Comparison of ENCODE assay signal across 8 mouse cellular contexts in genomic region chr1:24099541-24099925, GRCm38 (mm10). TPM values are rescaled to one million over a fixed set of nuclear protein-coding genes. Genes with fewer than 3 reads are reported as not detected.
DNase-seq lines count a peak whose midpoint lies in the region; ATAC-seq and TF ChIP-seq lines count a peak whose summit lies in the region.

No protein-coding gene starts in this region.

- DNase-seq in kidney, adult 9 months: no peak
- no peak for DNase-seq in hindbrain, embryonic 11.5 days (ENCODE audit: low spot score)
- DNase-seq in midbrain, embryonic 10.5 days (ENCODE audit: low spot score): no peak
- DNase-seq in frontal cortex, postnatal 36 days (ENCODE audit: low spot score in 2 of 2): no peak
- DNase-seq in kidney, adult 11 months: no peak
- DNase-seq in left cerebral cortex, postnatal 4 days: no peak

- H3K4me3 ChIP-seq in kidney, embryonic 15.5 days (replicated peaks): peak overlapping the region; percentile 89
- peak overlapping the region; percentile 38 for H3K4me3 ChIP-seq in bone marrow, adult 2 months (replicated peaks; ENCODE audit: control insufficient read depth, low read depth, low read length)
- peak overlapping the region; percentile 86 for H3K4me3 ChIP-seq in hindbrain, embryonic 11.5 days (ENCODE audit: low read depth, low read length)
- H3K4me3 ChIP-seq in midbrain, embryonic 10.5 days: peak overlapping the region; percentile 92

- H3K27me3 ChIP-seq in kidney, embryonic 15.5 days: no peaks in the 10 kb centered on the region
- no peaks in the 10 kb centered on the region for H3K27me3 ChIP-seq in hindbrain, embryonic 11.5 days (ENCODE audit: control insufficient read depth, insufficient read depth, low read length)
- H3K27me3 ChIP-seq in midbrain, embryonic 10.5 days (ENCODE audit: low read depth, poor library complexity, severe bottlenecking): no peaks in the 10 kb centered on the region

- peak; percentile 20; the same call in 1 of the 2 replicates for TF ChIP-seq POLR2A in bone marrow, adult 2 months (IDR thresholded peaks at IDR 0.05; ENCODE audit: borderline replicate concordance, control insufficient read depth, low read depth, low read length)

- H3K4me1 ChIP-seq in kidney, embryonic 15.5 days: peaks cover 6% of the 10 kb centered on the region
- no peaks in the 10 kb centered on the region; the same call in 1 of the 2 replicates for H3K4me1 ChIP-seq in bone marrow, adult 2 months (ENCODE audit: control insufficient read depth, insufficient read depth, low read length)
- no peaks in the 10 kb centered on the region for H3K4me1 ChIP-seq in hindbrain, embryonic 11.5 days (replicated peaks; ENCODE audit: control insufficient read depth, insufficient read depth, low read length)
- peaks cover 24% of the 10 kb centered on the region for H3K4me1 ChIP-seq in midbrain, embryonic 10.5 days

- peak overlapping the region; percentile 79 for H3K4me2 ChIP-seq in kidney, embryonic 15.5 days
- H3K4me2 ChIP-seq in hindbrain, embryonic 11.5 days (replicated peaks; ENCODE audit: low read depth, low read length): peak overlapping the region; percentile 63

- peak overlapping the region; percentile 88 for H3K27ac ChIP-seq in kidney, embryonic 15.5 days
- H3K27ac ChIP-seq in bone marrow, adult 2 months (ENCODE audit: control insufficient read depth, insufficient read depth, low read depth, low read length, poor library complexity): no peak overlapping the region; the same call in 1 of the 2 replicates
- peak overlapping the region; percentile 90 for H3K27ac ChIP-seq in hindbrain, embryonic 11.5 days (ENCODE audit: low read depth, low read length)
- H3K27ac ChIP-seq in midbrain, embryonic 10.5 days (replicated peaks): peak overlapping the region; percentile 95

- peak; percentile 62 for ATAC-seq in kidney, embryonic 15.5 days (replicated peaks; ENCODE audit: low FRiP score)
- no peak; the same call in 1 of the 2 replicates for ATAC-seq in hindbrain, embryonic 11.5 days (ENCODE audit: low FRiP score)

- intact Hi-C loops in left cerebral cortex, postnatal 4 days (cut with DNase I): no loop called here

- no peak for TF ChIP-seq CTCF in bone marrow, adult 2 months (IDR thresholded peaks at IDR 0.05; ENCODE audit: control insufficient read depth, insufficient read depth, low read length)

- H3K9ac ChIP-seq in kidney, embryonic 15.5 days: peak overlapping the region; percentile 82
- H3K9ac ChIP-seq in hindbrain, embryonic 11.5 days (ENCODE audit: low read depth, low read length): peak overlapping the region; percentile 95

- WGBS in kidney, embryonic 15.5 days: 0% methylated on average over 39 of the region's 44 CpGs
- whole genome bisulfite sequencing in bone marrow, adult 2 months: 2% methylated on average over 44 of the region's 44 CpGs
- 0% methylated on average over 26 of the region's 44 CpGs for WGBS in hindbrain, embryonic 11.5 days
- under 1% methylated on average over 44 of the region's 44 CpGs for WGBS in midbrain, embryonic 10.5 days

- no peaks in the 10 kb centered on the region for H3K36me3 ChIP-seq in kidney, embryonic 15.5 days
- no peaks in the 10 kb centered on the region for H3K36me3 ChIP-seq in hindbrain, embryonic 11.5 days (ENCODE audit: control insufficient read depth, insufficient read depth, low read length)
- H3K36me3 ChIP-seq in midbrain, embryonic 10.5 days: no peaks in the 10 kb centered on the region

- H3K9me3 ChIP-seq in kidney, embryonic 15.5 days (replicated peaks): no peaks in the 10 kb centered on the region
- H3K9me3 ChIP-seq in hindbrain, embryonic 11.5 days (ENCODE audit: control insufficient read depth, low read length): no peaks in the 10 kb centered on the region
- H3K9me3 ChIP-seq in midbrain, embryonic 10.5 days (replicated peaks): no peaks in the 10 kb centered on the region

RNA-seq across cellular contexts. Expression of gene Fam135a, which starts 0.6 kb away (rescaled TPM):
- 31.8 and 32.5 TPM in 2 replicates for polyA plus RNA-seq in kidney, embryonic 15.5 days (2015; fragmentation: Nextera tagmentation; extraction: Ambion mirVana)
- polyA plus RNA-seq in bone marrow, adult 2 months (2011; ENCODE audit: insufficient read depth, insufficient read length, low replicate concordance, missing spikeins): 0.72 and 2.2 TPM in 2 replicates
- polyA plus RNA-seq in hindbrain, embryonic 11.5 days (2014; fragmentation: Nextera tagmentation; extraction: Ambion mirVana): 34.4 and 37.6 TPM in 2 replicates
- polyA plus RNA-seq in midbrain, embryonic 10.5 days (2016; fragmentation: Nextera tagmentation; extraction: Ambion mirVana): 35.4 and 35.8 TPM in 2 replicates
- total RNA-seq in left cerebral cortex, postnatal 4 days (2021): 10 to 100 TPM; 42.8 to 43.2 TPM

Comparison
In these comparisons a context has a peak if more than half of its experiments do, and no peak if none do; other contexts are left out.
1. H3K4me3 ChIP-seq: peak in every context shown above with its lines; median percentile 92 in midbrain, embryonic 10.5 days; 89 in kidney, embryonic 15.5 days; 86 in hindbrain, embryonic 11.5 days; 38 in bone marrow, adult 2 months.
2. RNA of gene Fam135a, which starts 0.6 kb away (polyA plus RNA-seq): 34.4 to 37.6 TPM in hindbrain, embryonic 11.5 days, 35.4 to 35.8 TPM in midbrain, embryonic 10.5 days and 31.8 to 32.5 TPM in kidney, embryonic 15.5 days; 0.72 to 2.2 TPM in bone marrow, adult 2 months; every median in the first group is over 10 times any median in the second.